Mouse (Mus musculus) testis, adult 2 months (tissue): ENCODE results near the gene Znrd1.

Experiments used
- CTCF ChIP-seq: fragments of 200-500 bp; IDR thresholded peaks from 2 replicates; pipeline ENCODE4 v1.5.1; 2012; ENCODE audit warnings: low read depth, mild to moderate bottlenecking, inconsistent platforms, low read length, moderate library complexity; ENCODE audit not compliant: control insufficient read depth, insufficient read depth, insufficient replicate concordance
- POLR2A ChIP-seq: fragments of 200-500 bp; IDR thresholded peaks from 2 replicates; pipeline ENCODE4 v1.6.1; 2012; ENCODE audit warnings: low read depth, mild to moderate bottlenecking, inconsistent platforms, low read length, moderate library complexity; ENCODE audit not compliant: control insufficient read depth

DNA sequence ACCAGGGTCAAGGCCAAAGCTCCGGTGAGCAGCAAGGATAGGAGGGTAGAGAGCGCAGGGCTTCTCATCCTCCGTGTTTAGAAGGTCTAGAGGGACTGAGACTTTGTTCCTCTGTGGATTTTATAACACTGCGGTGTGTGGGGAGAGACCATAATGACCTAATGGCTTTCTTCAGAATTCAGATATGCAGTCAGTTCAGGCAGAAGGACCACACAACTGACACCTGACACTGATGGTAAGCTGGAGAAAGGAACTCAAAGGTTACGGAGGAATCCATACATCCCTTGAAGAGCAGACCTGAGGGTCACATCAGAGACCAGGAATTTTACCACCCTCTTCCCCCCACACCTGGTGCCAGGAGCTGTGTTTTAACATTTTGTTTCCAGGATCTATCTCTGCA lies 31.1 kb upstream of the Znrd1 start, which contains the start of gene H2-M5:
- TF ChIP-seq CTCF (no peak), POLR2A (no peak)
